Mouse (Mus musculus) megakaryocyte-erythroid progenitor cell, adult 5 weeks (primary cell): ENCODE measurements around the gene Dhx57. TPM values are rescaled to one million over a fixed set of nuclear protein-coding genes. Genes with fewer than 3 reads are reported as not detected.

Source experiments
- polyA plus RNA-seq: library from polyadenylated mRNA; stranded (reverse); fragments of >175 nt; gene quantifications from 2 replicates; pipeline ENCODE4 v1.2.3, GENCODE M21; 2012

Gene Dhx57
- 6.8 and 6.9 TPM in 2 replicates for polyA plus RNA-seq

DNA sequence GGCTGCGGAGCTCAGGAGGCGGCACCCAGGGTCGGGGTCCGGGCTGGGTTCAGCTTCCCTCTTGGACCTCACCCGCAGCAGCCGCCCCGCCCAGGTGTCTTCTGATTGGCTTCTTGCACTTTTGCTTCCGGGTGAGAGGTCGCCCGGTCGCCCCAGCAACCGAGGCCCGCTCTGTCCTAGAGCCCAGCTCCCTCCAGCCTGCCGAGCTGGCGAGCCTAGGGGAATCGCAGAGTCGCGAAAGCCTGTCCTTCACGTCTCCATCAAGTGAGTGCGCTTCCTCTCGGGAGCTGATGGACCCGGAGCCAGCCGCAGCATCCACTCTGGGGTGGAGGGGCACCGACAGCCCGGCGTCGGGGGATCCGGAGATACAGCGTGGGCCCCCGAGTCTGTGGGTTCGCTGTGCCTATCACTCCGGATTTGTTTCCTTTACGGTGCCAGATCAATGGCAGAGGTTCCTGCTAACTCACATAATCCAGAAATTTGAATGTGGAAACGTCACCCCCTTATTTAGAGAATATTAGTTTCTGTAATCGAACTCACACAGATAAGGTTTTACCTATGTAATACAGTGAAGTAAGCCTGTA is at the start of gene Dhx57, which contains the start of gene Morn2:
Dhx57 (minus strand) TSS at position 403 of the 584 bp plus-strand sequence.
Morn2 (plus strand) TSS at position 130 of the 584 bp plus-strand sequence.

DNA sequence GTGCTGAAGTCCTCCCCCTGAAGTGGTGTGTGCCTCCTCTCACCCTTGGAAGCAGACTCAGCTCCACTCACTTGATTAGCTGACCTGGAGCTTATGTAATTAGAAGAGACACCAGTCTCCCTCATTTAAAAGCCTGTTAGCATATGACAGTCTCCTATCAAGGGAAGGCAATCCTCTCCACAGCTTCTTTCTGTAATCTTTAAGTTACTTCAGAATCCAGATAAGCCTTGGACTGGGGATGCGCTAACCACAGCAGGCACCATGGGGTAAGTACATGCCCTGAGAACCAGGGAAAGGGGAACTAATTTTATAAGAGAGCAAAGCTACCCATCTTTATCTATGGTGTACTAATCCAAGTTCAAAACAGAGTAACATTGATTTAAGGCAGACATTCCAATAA is 17.0 kb upstream of the Dhx57 start, which contains the start of gene Arhgef33:
Arhgef33 (plus strand) TSS at position 157 of the 400 bp plus-strand sequence.

DNA sequence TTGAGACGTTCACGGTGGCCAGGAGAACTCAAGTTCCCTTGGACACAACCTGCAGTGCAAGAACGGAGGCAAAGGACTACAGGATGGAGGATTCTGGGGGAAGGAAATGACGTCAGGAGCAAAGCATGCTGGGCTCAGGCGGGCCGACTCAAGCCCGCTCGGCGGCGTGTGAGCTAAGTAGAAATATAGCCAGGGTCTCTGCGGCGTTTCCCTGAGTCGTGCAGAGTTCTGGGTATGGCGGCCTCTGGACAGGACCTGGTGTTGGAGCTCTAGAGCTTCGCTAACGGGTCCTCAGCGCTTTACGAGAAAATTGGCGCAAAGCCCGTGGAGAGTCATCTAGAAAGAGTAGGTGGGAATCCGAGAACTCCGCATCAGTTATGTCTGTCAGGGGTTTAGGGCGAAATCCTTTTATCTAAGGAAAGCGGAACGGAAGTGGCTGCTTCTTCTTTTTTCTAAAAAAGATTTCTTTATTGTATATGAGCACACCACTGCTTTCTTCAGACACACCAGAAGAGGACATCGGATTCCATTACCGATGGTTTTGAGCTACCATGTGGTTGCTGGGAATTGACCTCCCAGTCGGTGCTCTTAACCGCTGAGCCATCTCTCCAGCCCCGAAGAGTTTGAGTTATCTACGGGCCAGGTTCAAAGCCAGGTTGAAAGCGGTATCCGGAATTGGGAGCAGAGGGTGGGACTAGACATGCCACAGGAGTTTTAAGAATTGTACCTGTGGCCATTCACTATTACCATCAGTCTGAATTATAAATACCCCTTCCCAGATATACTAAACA is 65.8 kb downstream of the Dhx57 start, which contains the start of gene Gemin6:
Gemin6 (plus strand) TSS at position 116 of the 791 bp plus-strand sequence.

DNA sequence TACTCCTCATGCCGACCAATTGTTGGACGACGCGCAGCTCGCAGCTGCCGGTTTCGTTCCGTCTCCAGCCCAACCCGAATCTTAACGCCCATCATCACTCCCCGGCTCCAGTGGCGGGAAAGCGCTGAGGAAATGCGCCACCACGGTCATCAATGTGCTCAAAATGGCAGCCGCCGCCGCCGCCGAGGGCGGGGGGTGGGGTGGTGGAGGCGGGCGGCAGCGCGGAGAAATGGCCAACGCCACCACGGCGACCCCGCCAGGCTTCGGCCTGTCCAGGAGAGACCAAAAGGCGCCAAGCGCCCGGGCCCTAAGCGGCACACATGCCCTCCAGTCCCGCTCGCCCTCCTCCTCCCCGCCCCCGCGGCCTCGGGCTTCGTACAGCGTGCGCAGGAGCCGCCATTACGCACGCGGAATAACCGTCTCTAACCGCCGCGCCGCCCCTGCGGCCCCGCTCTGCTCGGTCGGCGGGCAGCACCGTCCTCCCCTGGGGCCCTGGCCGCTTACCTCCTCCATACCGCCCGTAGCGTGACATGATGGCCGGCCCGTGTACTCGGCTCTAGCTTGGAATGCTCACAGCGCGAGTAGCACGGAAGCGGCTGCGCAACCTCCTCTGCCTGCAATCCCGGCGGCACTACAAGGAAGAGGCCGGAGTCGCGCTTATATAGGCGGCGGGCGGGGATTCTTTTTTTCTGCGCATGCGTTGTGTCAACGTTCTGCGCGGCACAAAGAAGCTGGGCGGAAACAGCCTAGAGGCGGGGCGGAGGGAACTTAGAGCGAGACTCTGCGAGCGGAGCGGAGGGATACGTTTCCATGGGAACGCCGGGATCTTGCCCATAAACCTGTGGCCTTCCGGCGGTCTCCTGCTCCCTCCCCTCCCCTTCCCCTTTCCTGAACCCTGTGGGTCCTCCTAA is 83.3 kb downstream of the Dhx57 start, which contains the start of the genes Srsf7 and Ttc39d:
Srsf7 (minus strand) TSS at position 637 of the 911 bp plus-strand sequence.
Ttc39d (plus strand) TSS at position 790 of the 911 bp plus-strand sequence.

Other genes starting within 250 kb of the Dhx57 start
- 51.9 and 59.3 TPM in 2 replicates for gene Hnrnpll, start 228.1 kb downstream of the Dhx57 start, polyA plus RNA-seq
- 0.34 and 0.35 TPM in 2 replicates for gene Galm, start 163.0 kb downstream of the Dhx57 start, polyA plus RNA-seq
- gene Srsf7, start 83.2 kb downstream of the Dhx57 start, polyA plus RNA-seq, result 165 and 186 TPM in 2 replicates
- gene Ttc39d, start 83.0 kb downstream of the Dhx57 start, polyA plus RNA-seq, result not detected in 2 replicates
- gene Gemin6, start 66.0 kb downstream of the Dhx57 start, polyA plus RNA-seq, result 1.2 and 1.5 TPM in 2 replicates
- 1.6 and 3.0 TPM in 2 replicates for gene Morn2, start 273 bp downstream of the Dhx57 start, polyA plus RNA-seq
- 0.03 TPM in 1 of 2 replicates, not detected in the other for gene Arhgef33, start 16.9 kb upstream of the Dhx57 start, polyA plus RNA-seq
- gene Gm10190, start 83.1 kb upstream of the Dhx57 start, polyA plus RNA-seq, result 0.63 TPM in 1 of 2 replicates, not detected in the other
- 3.1 and 3.8 TPM in 2 replicates for gene Sos1, start 190.0 kb upstream of the Dhx57 start, polyA plus RNA-seq